In the genomic region with DNA sequence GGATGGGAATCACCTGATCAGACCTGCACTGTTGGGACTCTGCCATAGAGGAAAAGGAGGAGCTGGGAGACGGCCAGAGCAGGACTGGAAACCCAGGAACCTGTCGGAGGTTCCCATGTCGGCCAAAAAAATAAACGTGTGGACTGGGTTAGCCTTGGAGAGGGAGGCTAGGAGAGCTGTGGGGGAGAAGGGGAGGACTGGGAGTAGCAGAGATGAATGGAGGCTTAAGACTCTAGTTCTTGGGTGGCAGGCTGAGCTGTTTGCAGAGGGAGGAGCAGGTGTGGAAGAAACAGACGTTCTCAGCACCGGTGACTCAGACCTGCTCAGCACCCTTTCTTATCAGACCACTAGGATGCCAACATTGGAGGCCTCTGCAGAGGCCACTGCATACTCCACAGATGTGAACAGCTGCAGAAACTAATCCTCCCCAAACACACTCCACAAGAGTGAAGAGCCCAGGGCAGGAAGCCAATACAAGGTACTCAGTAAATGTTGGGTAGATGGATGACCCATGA, we compare ENCODE assay signal across 9 mouse cellular contexts. TPM values are rescaled to one million over a fixed set of nuclear protein-coding genes. Genes with fewer than 3 reads are reported as not detected.
DNase-seq lines count a peak whose midpoint lies in the region; ATAC-seq and TF ChIP-seq lines count a peak whose summit lies in the region.
"Had no signal": no experiment of that assay in that cellular context is flagged by ENCODE, and none has a peak within 500 bp of the region (broad histone marks: within the 10 kb centered on the region; RNA-seq: fewer than 3 reads in every experiment).

No protein-coding gene starts in this region.

- 37% methylated on average over 6 of the region's 6 CpGs for WGBS in kidney, postnatal 0 days
- 22% methylated on average over 6 of the region's 6 CpGs for WGBS in stomach, embryonic 14.5 days

- peak overlapping the region; percentile 99 for H3K4me2 ChIP-seq in kidney, postnatal 0 days (ENCODE audit: low read length)
- peak overlapping the region; percentile 96; the same call in 1 of the 2 replicates for H3K4me2 ChIP-seq in stomach, embryonic 14.5 days (replicated peaks; ENCODE audit: low read depth, low read length)

- no peaks in the 10 kb centered on the region for H3K36me3 ChIP-seq in kidney, postnatal 0 days (ENCODE audit: insufficient read depth, low read length)
- no peaks in the 10 kb centered on the region for H3K36me3 ChIP-seq in stomach, embryonic 14.5 days (ENCODE audit: control insufficient read depth, insufficient read depth, low read length)

- no peak overlapping the region for H3K27ac ChIP-seq in kidney, postnatal 0 days
- peak overlapping the region; percentile 33; the same call in 1 of the 2 replicates for H3K27ac ChIP-seq in stomach, embryonic 14.5 days (ENCODE audit: low read length)
- H3K27ac ChIP-seq: limb, embryonic 15.5 days had no signal

- no peaks in the 10 kb centered on the region for H3K27me3 ChIP-seq in kidney, postnatal 0 days (ENCODE audit: insufficient read depth, low read length)
- no peaks in the 10 kb centered on the region for H3K27me3 ChIP-seq in stomach, embryonic 14.5 days (ENCODE audit: control insufficient read depth, insufficient read depth, low read length)

- TF ChIP-seq CTCF in kidney, postnatal 0 days (IDR thresholded peaks at IDR 0.05; ENCODE audit: low read depth) = no peak

- intact Hi-C loops in gastrocnemius, postnatal 14 days (cut with DNase I; ENCODE audit: low total_unique reads) = no loop called here
- intact Hi-C loops in heart, postnatal 36 days (cut with DNase I) = loop anchor here (5.0 to 10.0 kb wide), 2 partner anchors 169 to 266 kb away; partner anchors contain the start of gene Exoc6b

- no peaks in the 10 kb centered on the region for H3K9me3 ChIP-seq in kidney, postnatal 0 days (replicated peaks; ENCODE audit: low read length)
- H3K9me3 ChIP-seq in stomach, embryonic 14.5 days (ENCODE audit: control insufficient read depth, low read depth, low read length) = no peaks in the 10 kb centered on the region
- H3K9me3 ChIP-seq: limb, embryonic 15.5 days had no signal

- peak; percentile 31 for DNase-seq in gastrocnemius, adult 18-20 months (ENCODE audit: low spot score)
- DNase-seq in gastrocnemius, postnatal 14 days = no peak
- peak; percentile 46 to 54 for DNase-seq in right cerebral cortex, adult 2 months (ENCODE audit: low spot score in 2 of 2)
- no peak for DNase-seq in right cerebral cortex, postnatal 14 days
- DNase-seq in kidney, postnatal 0 days (ENCODE audit: low spot score) = no peak
- no peak for DNase-seq in heart, postnatal 36 days

- no peak overlapping the region for H3K9ac ChIP-seq in kidney, postnatal 0 days (ENCODE audit: low read depth, low read length)
- no peak overlapping the region for H3K9ac ChIP-seq in stomach, embryonic 14.5 days (replicated peaks; ENCODE audit: low read depth, low read length)
- H3K9ac ChIP-seq: limb, embryonic 15.5 days had no signal

- ATAC-seq in kidney, postnatal 0 days (replicated peaks; ENCODE audit: low FRiP score, low read depth) = no peak
- peak; percentile 15; the same call in 1 of the 2 replicates for ATAC-seq in stomach, embryonic 14.5 days (ENCODE audit: insufficient number of reproducible peaks, insufficient read depth, low FRiP score, low read depth)
- no peak for ATAC-seq in inflammation-experienced regulatory T-cells, adult 6 months

- H3K4me3 ChIP-seq in kidney, postnatal 0 days (replicated peaks; ENCODE audit: low read depth, low read length) = no peak overlapping the region
- H3K4me3 ChIP-seq in stomach, embryonic 14.5 days (ENCODE audit: low read depth, low read length) = no peak overlapping the region

- H3K4me1 ChIP-seq in kidney, postnatal 0 days (replicated peaks; ENCODE audit: insufficient read depth, low read length) = no peaks in the 10 kb centered on the region; the same call in 1 of the 2 replicates
- peaks cover 7% of the 10 kb centered on the region; the same call in 1 of the 2 replicates for H3K4me1 ChIP-seq in stomach, embryonic 14.5 days (ENCODE audit: control insufficient read depth, insufficient read depth, low read length)

RNA-seq across cellular contexts. Expression of gene Sfxn5, which starts 1.9 kb away (rescaled TPM):
- total RNA-seq in gastrocnemius, adult 18-20 months (2021) = 1 to 10 TPM; 4.3 to 6.5 TPM
- 1 to 10 TPM; 2.7 to 4.1 TPM for total RNA-seq in gastrocnemius, postnatal 14 days (2021)
- 12.9 and 15.7 TPM in 2 replicates for polyA plus RNA-seq in kidney, postnatal 0 days (2015; fragmentation: Nextera tagmentation; extraction: Ambion mirVana)
- polyA plus RNA-seq in stomach, embryonic 14.5 days (2014; fragmentation: Nextera tagmentation; extraction: Ambion mirVana) = 13.0 and 14.0 TPM in 2 replicates
- 1 to 10 TPM; 1.4 to 3.3 (median 2.1) TPM for polyA plus RNA-seq in inflammation-experienced regulatory T-cells, adult 6 months (2017; shearing (Covaris generic))
- total RNA-seq in heart, postnatal 36 days (2021) = 1 to 10 TPM; 3.4 to 4.1 TPM

RNA-seq across cellular contexts. Expression of gene Rab11fip5, which starts 43.2 kb away (rescaled TPM):
- total RNA-seq in gastrocnemius, adult 18-20 months (2021) = 10 to 100 TPM; 24.8 to 46.2 TPM
- total RNA-seq in gastrocnemius, postnatal 14 days (2021) = 10 to 100 TPM; 25.9 to 31.5 TPM
- 21.0 and 21.2 TPM in 2 replicates for polyA plus RNA-seq in kidney, postnatal 0 days (2015; fragmentation: Nextera tagmentation; extraction: Ambion mirVana)
- polyA plus RNA-seq in stomach, embryonic 14.5 days (2014; fragmentation: Nextera tagmentation; extraction: Ambion mirVana) = 8.1 and 8.3 TPM in 2 replicates
- polyA plus RNA-seq in inflammation-experienced regulatory T-cells, adult 6 months (2017; shearing (Covaris generic)) = under 1 TPM; 0.50 to 0.67 (median 0.66) TPM
- total RNA-seq in heart, postnatal 36 days (2021) = 10 to 100 TPM; 65.0 to 67.0 TPM

Comparison
In these comparisons a context has a peak if more than half of its experiments do, and no peak if none do; other contexts are left out.
1. DNase-seq: peak in gastrocnemius, adult 18-20 months (single experiment) and right cerebral cortex, adult 2 months (2 of 2); none in gastrocnemius, postnatal 14 days (single experiment), right cerebral cortex, postnatal 14 days (single experiment), kidney, postnatal 0 days (single experiment) and heart, postnatal 36 days (0 of 2).